Mouse (Mus musculus) CD4-positive, CD25-positive, alpha-beta regulatory T cell, adult 4 months (primary cell): Measurements from ENCODE around the gene Fgfbp3. TPM values are rescaled to one million over a fixed set of nuclear protein-coding genes. Genes with fewer than 3 reads are reported as not detected.
A peak's percentile ranks its signal among the peaks of the same experiment; 100 is the strongest.
"Not testable (repeated sequence)": the region's sequence is repeated elsewhere in the genome, so short reads cannot be mapped to it uniquely, and the experiment has no call there.

Experiments
- ATAC-seq: one replicate; pipeline ENCODE4 v1.8.0; 2017
- polyA plus RNA-seq, 2 experiments: library from polyadenylated mRNA; unstranded; fragments of 100-300 nt; shearing (Covaris generic); gene quantifications; one replicate each; pipeline ENCODE4 v1.2.1; 2017

Gene Fgfbp3
- polyA plus RNA-seq, 2 experiments from 2014 or later: not detected

DNA sequence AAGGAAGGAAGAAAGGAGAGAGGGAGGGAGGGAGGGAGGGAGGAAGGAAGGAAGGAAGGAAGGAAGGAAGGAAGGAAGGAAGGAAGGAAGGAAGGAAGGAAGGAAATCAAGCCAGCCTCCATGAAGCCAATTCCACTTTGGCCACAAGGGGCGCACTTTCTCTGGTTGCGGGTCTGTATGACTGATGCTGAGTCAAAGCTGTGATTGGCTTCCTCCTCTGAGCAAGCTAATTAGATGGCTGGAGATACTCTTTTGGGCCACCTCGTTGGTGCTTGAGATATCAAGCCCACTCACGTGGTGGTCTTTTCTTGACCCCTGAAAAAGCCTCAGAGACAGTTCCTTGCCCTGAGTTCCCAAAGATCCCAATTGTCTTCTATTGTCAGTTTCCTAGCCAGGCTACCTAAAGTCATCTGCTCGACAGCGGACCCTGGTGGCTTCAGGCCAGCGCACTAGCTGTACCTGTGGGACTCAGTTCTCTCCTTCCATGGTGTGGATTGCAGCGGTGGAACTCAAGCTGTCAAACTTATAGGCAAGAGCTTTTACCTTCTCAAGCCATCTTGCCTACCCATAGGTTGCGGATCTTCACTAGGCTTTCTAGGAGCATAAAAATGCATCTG is 9.6 kb downstream of the Fgfbp3 start:
- ATAC-seq: peak; percentile 88

DNA sequence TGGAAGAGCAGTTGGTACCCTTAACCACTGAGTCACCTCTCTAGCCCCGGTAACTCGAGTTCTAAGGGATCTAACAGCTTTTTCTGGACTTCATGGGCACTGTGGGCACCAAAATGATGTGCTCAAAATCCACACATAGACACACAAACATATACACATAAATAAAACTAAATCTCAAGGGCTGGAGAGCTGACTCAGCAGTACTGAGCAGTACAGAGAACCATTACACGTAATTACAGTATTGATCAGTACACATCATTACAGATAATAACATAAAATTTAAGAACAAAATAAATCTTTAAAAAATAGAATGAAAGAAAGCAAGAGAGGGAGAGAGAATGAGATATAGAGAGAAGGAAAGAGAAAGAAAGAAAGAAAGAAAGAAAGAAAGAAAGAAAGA is 10.3 kb downstream of the Fgfbp3 start:
- no peak for ATAC-seq

DNA sequence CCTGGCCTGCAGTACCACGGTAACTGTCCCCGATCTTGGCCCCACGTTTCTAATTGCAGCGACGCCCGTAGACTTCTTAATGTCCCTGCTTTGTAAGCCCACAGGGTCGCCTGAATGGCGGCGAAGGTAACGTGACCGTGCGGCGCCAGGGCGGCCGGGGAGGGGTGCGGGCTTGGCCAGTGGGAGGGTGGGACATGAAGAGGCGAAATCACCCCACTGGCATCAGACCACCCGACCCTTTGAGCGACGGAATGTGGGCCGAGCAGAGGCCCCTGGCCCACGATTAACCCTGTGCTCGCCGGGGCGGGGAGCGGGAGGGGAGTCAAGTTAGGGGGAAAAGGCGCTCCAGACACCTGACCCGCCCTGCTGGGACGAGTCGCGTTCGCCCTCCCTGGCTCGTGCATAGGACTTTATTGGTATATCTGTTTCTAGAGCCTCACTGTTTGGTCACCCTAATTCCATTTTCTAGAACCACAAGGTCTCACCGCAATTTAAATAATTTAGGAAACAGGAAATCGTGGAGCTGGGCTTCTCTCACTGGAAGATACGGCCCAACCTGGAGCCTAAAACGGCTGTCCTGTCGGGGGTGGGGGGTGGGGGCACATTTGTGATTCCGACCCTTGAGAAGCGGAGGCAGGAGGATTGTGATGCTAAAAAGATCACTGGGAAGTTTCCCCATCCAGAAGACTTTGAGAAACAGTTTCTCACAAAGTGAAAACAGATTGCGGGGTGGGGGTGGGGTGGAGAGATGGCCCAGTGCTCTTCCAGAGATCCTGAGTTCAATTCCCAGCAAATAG is 15.0 kb downstream of the Fgfbp3 start:
- ATAC-seq: no peak

DNA sequence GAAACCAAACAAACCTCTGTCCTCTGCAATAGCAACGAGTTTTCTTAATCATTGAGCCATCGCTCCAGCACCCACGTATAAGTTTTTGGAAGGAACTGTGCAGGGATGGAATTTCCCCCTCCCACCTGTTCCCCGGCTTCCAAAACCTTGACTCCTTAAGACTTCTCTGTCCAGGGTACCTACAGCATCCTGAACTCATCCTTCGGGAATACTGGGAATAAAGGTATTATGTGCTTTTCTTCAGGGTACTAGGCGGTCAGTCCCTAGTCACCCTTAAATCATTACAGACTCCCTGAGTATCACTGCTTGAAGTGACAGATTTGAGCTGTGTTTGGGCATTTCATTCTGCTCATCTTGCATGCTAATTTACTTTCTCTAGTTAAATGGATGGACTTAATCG is 16.0 kb downstream of the Fgfbp3 start:
- ATAC-seq: no peak

DNA sequence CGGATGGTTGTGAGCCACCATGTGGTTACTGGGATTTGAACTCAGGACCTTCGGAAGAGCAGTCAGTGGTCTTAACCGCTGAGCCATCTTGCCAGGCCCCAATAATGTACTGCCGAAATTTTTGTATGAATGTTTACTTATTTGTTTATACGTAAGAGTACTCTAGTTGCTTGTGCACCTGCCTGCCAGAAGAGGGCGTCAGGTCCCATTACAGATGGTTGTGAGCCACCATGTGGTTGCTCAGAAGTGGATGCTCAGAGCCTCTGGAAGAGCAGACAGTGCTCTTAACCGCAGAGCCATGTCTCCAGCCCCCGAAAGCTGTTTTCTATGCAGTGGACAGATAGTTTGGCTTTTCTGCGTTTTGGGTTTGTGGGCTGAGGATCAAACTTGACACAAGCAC is 21.6 kb downstream of the Fgfbp3 start:
- no peak for ATAC-seq

DNA sequence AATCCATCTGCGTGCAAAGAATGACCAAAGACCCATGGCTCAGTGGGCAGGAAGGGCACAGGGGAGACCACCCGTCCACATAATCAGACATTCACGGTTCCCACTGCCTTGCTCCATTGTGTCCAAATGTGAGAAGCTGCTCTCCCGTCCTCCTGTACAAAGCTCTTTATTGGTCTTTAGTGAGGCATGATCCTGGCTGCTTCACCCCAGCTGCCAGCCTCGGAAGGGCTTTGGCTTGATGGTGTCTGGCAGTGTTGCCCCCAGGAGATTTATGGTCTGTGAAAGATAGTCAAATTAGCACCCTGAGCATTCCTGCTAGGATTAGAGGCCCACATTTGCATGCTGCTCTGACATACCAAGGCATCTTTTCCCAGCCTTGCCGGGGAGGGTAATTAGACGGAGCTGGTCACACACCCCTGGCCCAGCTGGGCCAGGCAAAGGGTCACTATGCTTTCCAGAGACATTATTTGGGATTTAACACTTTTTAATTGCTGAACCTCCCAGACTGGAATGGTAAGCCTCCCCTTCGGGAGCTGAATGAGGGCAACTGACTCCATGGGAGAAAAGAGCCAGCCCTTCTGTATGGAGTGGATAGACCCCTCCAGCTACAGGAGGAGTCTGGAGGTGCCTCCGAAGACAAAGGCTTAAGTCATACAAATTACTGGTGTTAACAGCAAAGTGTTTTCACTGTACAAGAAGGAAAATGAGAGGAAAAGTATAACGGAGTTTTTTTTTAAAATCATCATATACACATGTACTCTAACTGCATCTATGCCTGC is 22.4 kb downstream of the Fgfbp3 start:
- no peak for ATAC-seq

DNA sequence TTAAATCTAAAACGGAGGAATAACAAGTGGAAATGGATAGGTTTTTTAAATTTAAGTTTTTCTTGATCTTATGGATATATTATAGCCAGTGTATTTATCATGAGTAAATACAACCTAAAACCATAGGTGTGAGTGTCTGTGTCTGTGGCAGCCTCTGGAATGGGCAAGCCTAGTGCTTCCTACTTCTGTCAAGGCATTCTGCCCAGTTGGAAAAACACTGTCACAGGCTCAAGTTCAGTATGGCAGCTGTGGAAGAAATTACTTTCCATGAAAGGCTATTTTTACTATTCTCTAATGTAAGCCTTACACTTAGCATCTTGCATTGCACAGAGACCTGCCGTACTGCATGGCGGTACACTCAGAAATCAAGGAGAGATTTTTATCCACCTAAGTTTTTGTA is 27.7 kb downstream of the Fgfbp3 start:
- ATAC-seq: no peak

DNA sequence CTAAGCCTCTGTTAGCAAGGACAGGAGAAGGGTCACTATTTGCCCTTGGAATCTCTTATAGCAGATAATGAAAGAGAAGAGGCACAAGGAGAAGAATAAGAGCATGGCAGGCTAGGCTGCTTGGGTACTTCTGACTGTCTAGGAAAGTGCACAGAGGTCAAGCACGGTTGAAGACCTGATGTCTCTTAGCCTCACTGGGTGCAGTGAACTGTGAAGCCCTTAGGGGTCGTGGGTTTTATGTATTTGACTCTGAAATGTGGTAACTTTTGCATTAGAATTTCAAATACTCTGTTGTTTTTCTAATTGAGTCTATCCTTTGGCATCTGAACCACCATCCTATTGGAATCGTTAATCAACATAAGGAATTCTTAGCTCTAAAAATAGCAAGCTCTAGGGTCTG is 31.7 kb downstream of the Fgfbp3 start:
- no peak for ATAC-seq

DNA sequence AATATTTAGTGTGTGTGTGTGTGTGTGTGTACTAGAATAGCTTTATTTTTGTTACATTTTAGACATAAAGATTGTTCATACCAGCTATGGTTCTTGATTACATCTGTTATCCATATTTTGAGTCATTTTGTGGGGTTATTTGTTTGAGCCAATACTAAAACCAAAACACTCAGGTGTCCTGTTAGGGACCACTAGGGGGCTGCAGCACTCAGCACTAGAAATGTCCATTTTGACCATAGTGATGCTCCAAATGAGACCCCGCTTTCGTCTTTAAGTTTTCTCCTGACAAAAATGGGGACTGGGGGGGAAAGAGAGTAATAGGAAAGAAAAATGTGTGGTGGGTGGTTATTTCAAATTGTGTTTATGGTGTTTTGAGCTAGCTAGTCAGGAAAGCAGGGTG is 33.1 kb downstream of the Fgfbp3 start:
- ATAC-seq: no peak

DNA sequence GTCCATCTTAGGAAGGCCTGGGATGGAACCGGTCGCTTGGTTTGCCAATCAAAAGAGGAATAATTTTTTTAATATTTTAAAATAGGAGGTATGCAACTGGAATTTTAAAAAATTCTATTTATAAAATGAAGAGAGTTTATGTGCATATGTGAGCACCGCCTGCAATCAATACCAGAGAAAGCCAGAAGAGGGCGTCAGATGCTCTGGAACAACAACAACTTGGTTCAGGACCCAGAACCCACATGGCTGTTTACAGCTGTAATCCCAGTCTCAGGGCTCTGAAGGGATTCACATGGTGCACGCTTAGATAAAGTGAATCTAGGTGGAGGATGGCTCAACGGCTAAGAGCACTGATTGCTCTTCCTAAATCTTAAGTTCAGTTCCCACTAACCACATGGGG is 36.3 kb downstream of the Fgfbp3 start:
- no peak for ATAC-seq

DNA sequence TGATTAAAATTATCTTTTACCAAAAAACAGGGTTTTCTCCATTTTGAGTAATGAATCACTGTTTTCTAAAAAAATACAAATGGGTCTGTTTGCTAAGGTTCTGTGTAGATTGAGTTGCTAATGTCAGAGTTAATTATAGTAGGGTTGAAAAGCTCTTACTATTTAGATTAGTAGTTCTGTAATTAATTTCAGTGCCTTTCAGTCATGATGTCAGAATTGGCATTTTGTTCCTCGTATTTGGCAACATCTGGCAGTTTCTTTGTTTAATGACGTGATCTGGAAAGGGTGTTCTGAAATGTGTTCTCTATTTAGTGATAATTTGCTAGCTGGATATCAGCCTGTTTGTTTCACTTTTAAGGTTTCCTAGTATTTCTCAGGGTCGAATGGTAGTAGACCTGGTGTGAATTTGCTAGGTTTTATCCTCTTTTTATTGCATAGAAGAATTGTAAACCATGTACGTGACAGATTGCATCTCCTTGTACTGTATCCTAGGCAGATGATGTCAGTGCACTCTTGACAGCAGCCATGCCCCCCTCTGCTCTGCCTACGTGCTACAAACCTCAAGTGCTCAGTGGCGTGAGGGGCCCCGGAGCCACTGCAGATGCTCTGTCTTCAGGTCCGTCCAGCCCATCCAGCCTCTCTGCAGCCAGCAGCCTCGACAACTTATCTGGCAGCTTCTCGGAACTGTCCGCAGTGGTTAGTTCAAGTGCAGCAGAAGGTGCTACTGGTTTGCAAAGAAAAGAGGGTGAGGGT is 40.5 kb downstream of the Fgfbp3 start:
- ATAC-seq: no peak

DNA sequence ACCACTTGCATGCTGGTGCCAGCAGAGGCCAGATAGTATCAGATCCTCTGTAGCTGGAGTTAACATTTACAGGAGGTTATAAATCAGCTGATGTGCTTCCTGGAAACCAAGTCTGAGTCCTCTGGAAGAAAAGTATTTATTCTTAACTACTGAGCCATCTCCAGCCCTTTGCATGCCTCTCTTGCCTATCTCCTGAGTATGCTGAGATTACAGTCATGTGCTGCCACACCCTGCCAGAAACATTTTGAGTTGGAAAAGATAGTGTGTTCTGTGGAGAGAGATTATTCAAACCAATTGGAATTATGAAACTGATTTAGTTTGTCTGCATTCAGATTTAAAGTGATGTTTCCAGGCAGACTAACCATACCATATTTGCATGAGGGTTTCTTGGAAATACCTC is 42.1 kb downstream of the Fgfbp3 start:
- no peak for ATAC-seq

DNA sequence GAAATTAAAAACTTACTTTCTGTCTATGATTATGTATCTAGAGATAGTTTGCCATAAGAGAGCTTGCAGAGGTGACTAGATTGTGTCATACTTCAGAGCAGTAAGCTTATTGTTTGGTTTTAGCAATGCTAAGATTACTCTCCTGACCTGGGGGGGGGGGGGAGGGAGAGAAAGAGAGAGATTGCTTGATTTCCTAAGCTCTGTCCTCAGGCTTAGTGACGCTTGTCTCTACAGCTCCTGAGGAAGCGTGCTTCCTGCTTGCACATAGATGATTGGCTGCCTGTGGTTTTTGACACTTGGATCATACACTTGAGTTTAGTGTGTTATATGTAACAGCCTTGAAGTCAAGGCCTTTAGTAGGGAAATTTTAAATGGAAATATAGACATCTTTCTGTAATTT is 44.8 kb downstream of the Fgfbp3 start:
- ATAC-seq: no peak

DNA sequence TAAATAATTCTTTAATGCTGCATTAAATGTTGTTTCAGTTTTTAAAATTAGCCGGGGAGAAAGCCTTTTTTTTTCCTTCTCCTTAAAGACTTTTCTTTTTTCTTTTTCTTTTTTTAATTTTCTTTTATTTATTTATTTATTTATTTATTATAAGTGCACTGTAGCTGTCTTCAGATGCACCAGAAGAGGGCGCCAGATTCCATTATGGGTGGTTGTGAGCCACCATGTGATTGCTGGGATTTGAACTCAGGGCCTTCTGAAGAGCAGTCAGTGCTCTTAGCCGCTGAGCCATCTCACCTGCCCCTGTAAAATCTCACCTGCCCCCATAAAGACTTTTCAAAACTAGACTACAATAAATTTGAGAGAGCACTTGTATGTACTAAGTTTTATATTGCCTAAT is 50.7 kb downstream of the Fgfbp3 start:
- ATAC-seq: not testable (repeated sequence)

Other genes with a start within 250 kb of the Fgfbp3 start
- not detected for gene Ppp1r3c, start 183.0 kb downstream of the Fgfbp3 start, polyA plus RNA-seq
- 10 to 100 TPM; 23.5 to 34.1 TPM for gene Tnks2, start 85.4 kb downstream of the Fgfbp3 start, polyA plus RNA-seq
- 10 to 100 TPM in 1 of 2 experiments, 1 to 10 TPM in 1; 8.3 to 11.4 TPM for gene Btaf1, start 6.5 kb upstream of the Fgfbp3 start, polyA plus RNA-seq